Mouse (Mus musculus) heart, postnatal 4 days (tissue): ENCODE results near the gene Abhd12. TPM values are rescaled to one million over a fixed set of nuclear protein-coding genes. Genes with fewer than 3 reads are reported as not detected.
"Not testable (repeated sequence)": the region's sequence is repeated elsewhere in the genome, so short reads cannot be mapped to it uniquely, and the experiment has no call there.

ENCODE experiments used
- DNase-seq: peaks from one replicate; pipeline ENCODE4 v3.0.0; 2021
- total RNA-seq, 2 experiments: library from RNA; stranded (reverse); gene quantifications; 2 replicates each; pipeline ENCODE4 v1.2.3; 2021

Gene Abhd12
- 10 to 100 TPM; 30.0 to 30.7 TPM for total RNA-seq

- DNase-seq, result peak; percentile 99
Observed at GRCm38 (mm10) chr2:150904272-150904935, at the start of gene Abhd12. TSS of gene Abhd12 (minus strand) at chr2:150904741.

DNA sequence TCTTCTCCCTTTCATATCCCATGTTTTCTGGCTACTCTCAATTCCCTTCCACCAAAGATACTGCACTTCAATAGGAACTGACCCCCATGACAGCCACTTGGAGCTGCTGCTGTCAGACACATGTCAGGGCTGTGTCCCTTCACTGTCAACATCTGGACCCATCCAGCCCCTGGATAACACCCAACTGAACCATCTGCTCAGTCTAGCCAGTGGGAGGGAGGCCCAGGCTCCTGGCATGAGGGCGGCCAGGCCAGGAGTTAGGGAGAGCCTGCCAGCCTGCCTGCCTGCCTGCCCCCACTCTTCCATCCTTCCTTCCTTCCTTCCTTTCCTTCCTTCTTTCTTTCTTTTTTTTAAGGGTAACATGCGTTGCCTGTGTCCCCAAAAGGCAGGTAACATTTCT is 46.7 kb upstream of the Abhd12 start:
- DNase-seq, result no peak

DNA sequence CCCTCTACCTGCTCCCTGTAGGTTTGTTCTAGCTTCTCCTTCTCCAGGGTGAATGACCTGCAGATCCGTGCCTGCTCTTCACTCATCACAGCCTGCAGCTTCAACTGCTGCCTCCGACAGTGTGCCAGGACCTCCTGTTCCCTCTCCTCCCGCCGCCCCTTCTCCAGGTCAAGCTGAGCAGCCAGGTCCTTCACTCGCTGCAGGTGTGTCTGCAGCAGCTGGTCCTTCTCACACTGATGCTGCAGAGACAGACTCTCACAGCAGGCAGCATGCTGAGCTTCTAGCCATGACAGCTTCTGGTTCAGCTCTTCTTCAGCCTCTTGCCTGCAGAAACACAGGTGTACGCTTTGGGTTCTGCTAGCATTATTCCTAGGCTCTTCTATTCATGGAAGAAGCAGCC is 45.5 kb upstream of the Abhd12 start:
- no peak for DNase-seq

GRCm38 (mm10) chr2:150949652-150950051 is 45.1 kb upstream of the Abhd12 start:
- no peak for DNase-seq

DNA sequence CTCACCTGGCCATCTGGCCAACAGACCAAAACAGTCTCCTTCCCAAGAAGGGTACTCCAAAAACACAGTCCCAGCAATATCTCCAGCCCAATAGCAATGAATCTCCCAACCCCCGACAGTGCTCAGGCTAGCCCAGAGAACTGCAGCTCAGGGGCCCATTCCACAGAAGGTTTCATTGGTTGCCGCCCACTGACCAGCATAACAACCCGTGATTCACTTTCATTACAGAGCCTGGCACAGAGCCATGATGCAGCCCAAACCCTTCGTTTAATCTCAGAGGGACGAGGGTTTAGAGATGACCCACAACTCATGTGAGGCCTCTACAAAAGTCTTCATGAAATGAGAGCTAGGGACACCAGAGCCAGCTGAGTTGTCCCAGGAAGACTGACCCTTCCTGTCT is 44.2 kb upstream of the Abhd12 start:
- no peak for DNase-seq

DNA sequence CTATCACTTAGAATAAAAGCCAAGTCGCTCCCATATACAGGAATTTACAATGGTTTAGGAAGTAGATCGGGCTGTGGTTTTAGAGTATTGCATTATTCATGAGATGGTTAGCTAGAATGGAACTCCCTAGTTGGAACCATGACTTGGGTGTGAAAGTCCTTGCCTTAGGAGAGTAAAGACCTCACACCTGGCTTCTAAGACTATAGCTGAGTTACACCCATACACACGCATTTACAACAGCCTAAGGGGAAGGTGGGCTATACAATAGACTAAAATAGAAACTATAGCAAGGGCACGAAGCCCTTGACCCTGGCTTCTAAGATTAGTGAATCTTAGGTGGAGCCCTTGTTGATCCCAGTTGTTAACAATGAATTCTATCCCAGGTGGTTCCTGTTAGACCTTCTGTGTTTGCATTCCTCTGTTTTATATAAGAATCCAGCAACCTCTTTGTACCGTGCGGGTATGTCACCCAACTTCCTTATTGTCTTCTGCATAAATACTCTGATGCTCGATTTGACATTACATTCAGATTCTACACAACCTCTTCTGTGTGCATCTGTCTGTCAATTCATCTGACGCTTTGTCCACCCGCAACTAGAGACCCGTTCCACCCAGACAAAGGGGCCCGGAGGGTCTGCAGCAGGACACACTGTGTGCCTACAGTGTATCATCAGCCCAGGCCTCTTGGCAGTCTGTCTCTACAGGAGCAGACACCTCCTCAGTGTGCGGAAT is 43.5 kb upstream of the Abhd12 start:
- not testable (repeated sequence) for DNase-seq

DNA sequence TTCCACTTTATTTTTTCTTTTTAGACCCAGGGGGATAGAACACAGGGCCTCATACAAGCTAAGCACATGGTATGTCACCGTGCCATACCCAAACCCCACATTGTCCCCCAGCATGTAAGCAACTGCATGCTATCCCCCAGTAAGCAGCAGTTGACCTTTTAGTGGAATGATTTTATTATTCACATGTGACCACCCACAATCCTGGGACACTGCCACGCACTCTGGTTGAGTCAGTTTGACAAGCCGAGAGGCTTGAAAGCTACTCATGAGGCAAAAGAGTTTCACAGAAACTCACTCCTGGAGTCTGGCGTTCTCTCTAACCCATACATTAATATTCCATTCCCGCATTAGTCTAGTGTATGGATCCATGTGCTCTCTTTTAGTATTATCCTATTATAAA is 42.8 kb upstream of the Abhd12 start:
- DNase-seq, result not testable (repeated sequence)

DNA sequence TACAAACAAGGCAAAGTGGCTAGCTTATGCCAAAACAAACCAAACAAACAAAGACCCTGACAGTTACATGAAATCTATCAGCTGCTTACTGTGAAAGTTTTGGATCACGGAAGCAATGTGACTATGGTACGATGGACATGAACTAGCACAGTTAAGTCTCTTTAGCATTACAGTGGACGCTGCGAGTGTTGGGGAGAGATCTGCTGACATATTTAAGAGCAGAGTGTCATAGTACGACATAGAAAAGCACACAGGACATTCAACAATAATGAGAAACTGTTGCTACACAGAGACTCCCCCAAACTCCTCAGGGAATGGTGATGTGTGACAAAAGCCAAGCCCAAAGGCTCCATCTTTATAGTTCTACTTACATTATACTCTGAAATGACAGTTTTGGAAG is 39.5 kb upstream of the Abhd12 start:
- DNase-seq, result no peak

- no peak for DNase-seq
Observed at GRCm38 (mm10) chr2:150934659-150935058, 30.1 kb upstream of the Abhd12 start.

GRCm38 (mm10) chr2:150933482-150933881 is 28.9 kb upstream of the Abhd12 start:
- DNase-seq, result no peak

DNA sequence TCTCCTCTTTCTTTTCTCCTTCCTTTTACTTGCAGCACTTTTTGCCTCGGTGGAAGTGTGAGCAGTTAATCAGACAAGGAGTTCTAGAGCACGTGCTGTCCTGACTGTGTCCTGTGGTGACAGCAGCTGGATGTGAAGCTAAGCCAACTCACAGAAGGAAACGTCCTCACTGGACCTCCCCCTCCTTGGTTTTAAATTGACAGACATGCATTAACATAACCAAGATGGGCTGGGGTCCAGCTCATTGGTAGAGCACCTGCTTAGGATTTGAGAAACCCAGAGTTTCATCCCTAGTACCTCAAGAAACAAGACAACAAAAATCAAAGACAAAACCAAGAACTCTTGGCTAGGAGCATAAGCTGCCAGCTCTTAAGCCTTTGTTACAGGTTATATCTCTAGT is 26.3 kb upstream of the Abhd12 start:
- no peak for DNase-seq

DNA sequence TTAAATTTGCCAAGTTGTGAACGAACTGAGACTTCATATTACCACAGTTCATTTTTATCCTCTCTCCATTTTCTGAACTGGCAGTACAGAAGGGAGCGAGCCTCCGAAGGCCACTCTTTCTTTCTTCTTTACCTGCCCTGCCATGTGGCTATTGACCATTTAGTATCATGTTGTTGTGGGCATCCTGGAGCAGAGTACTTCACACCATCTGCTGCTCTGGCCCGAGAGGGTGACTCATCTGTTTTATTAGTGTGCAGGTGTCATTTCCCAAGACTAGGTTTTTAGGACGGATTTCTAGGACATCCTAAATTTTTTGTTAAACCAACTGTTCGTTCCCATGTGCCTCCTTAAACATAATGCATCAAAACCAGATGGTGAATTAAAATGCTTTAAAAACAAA is 24.6 kb upstream of the Abhd12 start:
- no peak for DNase-seq

GRCm38 (mm10) chr2:150927038-150927720 is 22.6 kb upstream of the Abhd12 start:
- DNase-seq, result no peak

DNA sequence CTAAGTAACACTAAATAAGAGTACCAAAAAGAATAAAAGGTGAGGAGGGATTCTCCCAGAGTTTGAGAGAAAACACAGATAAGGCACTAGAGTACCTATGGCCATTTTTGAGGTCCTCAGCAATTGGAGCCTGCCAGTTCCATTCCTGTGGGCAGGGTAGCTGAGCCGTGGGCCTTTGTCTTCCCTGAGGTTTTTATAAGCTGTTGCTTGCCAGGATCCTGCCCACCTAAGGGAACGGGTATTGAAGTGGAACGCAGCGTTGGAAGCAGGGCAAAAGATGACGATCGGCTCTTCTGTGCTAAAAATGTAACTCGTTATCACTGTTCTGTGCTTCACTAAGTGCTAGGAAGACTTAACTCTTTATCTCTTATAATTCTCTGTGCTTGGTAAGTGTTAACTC is 19.0 kb upstream of the Abhd12 start:
- no peak for DNase-seq

DNA sequence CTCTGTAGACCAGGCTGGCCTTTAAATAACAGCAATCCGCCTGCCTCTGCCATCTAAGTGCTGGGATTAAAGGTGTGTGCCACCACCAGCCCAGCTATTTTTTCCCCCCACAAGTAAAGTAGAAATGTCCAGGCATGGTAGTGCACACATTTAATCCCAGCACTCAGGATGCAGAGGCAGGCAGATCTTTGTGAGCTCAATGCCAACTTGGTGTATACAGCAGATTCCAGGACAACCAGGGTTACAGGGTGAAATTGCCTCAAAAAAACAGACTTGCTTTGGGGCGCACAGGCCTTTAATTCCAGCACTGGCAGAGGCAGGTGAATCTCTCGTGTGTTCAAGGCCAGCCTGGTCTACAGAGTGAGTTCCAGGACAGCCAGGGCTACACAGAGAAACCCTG is 18.5 kb upstream of the Abhd12 start:
- no peak for DNase-seq

DNA sequence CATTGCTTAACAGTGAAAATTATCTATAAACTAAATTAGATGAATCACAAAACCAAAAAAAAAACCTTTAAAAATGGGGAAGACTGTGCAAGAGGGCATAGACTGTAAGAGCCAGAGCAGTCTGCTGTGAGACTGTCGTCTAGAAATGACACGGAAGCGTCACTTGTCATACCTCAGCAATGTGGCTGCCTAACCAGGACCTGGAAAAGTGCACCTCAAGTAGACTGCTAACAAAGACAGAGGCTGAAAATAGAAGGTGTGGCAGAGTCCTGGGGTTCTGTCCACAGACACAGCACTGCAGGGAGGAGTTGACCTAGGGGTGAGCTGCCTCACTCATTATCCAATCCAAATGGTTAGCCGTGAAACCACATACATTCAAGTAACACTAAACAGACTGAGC is 17.6 kb upstream of the Abhd12 start:
- no peak for DNase-seq

DNA sequence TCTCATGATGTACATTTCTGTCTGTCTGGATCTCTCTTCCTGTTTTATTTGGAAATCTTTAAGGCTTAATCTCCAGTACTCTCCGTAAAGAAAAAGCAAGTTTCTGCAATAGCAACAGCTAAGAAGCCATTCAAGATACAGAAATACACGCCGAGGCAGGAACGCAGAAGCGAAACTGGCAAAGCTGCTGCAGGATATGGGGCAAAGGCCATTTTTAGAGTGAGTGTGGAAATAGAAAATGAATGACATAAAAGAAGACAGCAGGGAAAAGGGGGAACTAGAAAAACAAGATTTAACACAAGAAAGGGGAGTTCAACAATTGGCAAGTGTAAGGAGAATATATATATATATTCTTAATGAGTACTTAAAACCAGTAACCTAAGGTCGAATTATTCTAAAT is 17.2 kb upstream of the Abhd12 start:
- no peak for DNase-seq

DNA sequence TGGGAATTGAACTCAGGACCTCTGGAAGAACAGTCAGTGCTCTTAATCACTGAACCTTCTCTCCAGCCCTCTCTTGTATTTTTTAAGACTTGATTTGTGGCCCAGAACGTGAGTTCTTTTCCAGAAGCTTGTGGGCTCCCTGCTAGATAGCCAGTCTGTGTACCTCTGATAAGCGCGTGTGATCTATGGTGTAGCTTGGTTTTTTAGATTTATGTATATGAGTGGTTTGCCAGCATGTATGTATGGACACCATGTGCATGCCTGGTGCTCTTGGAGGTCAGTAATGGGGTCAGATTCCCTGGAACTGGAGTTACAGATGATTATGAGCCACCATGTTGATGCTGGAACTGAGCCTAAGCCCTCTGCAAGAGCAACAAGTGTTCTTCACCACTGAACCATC is 16.0 kb upstream of the Abhd12 start:
- no peak for DNase-seq

DNA sequence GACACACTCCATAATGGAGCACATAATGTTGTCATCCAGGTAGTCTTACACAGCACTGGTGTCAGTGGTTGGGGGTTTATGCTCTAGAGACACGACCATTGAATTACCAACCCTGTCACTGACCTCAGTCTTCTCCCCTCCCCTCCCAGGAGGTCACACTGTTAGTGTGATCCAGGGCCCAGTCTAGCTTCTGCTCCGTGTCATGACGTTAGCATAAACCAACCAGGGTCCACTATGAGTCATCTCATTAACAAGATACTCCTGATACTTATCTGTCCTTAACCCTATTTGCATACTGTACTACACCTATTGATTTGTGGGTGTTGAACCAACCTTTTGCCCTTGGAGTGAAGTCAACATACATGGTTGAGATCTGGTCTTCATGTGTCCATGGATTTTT is 14.2 kb upstream of the Abhd12 start:
- no peak for DNase-seq

DNA sequence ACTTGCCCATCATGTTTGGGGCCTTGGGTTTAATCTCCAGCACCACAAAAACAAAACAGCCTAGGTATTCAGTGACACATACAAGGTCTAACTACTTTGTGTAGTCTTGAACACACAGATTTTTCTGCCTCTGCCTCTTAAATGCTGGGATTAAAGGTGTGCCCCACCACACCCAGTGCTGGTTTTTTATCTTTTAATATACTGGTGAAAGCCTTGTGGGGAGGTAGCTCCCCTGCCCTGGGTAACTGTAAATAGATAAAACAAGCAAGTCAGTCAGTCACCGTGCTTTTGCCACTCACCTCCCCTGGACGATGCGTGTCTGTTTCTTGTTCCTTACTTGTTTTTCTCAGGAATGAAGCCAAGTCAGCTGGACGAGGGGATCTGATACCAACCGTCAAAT is 11.2 kb upstream of the Abhd12 start:
- no peak for DNase-seq

DNA sequence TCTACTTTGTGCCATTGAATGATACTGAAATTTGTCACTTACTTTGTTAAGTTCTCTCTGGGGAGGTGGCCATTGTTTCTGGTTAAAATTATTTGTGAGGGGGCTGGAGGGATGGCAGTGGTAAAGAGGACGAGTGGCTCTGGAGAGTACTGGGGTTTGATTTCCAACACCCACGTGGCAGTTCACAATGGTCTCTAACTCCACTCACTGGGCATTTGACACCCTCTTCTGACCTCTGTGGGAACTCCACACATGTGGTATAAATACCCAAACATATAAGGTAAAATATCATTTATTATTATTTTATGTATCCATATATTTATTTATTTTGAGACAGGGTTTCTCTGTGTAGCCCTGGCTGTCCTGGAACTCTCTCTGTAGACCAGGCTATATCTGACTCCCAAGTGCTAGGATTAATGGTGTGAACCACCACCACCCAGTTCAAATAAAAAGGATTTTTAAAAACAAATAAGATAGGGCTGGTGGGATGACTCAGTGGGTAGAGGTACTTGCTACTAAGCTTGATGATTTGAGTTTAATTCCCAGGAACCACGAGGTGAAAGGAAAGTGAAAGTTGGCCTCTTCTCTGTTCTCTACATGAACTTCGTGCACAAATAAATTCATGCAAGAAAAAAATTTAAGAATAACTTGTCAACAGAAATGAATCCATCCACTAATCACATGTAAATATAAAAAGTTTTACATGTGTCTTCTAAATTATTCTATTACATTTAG is 10.4 kb upstream of the Abhd12 start:
- DNase-seq, result no peak

GRCm38 (mm10) chr2:150910295-150910881 is 5.8 kb upstream of the Abhd12 start:
- DNase-seq, result no peak
